Mouse (Mus musculus): ENCODE results near the gene Leo1. TPM values are rescaled to one million over a fixed set of nuclear protein-coding genes. Genes with fewer than 3 reads are reported as not detected.

Leo1 gene
- polyA plus RNA-seq, 1 experiment from 2014 or later: 34.9 TPM

DNA sequence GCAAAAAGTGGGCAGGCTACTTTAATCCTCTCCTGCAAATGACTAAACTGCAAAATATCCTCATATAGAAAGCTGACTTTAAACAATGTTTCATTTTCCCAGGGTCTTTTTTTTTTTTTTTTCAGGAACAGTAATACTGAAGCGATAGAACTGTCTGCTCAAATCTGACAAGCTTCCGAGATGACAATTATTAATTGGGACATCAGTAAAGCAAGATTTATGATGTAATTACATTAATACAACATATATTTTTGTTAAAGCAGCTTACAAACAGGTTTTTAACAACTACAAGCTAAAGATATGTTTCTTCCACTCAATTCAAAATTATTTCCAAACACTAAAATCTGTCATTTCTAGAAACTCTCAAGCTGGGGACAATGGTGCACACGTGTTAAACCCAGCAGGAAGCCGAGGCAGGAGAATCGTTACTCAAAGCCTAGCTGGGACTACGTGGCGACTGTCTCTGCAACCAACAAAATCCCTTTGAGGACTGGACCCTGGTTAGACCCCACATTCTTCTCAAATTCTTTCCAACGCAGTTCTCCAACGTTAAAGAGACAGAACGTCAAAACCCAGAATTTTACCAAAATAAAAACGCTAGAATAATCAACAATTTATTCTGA, 33.0 kb upstream of the Leo1 start:
- Histone ChIP-seq H3K9ac (ENCODE audit: low read length) (peak overlapping the region; percentile 91), H3K27ac (ENCODE audit: low read length) (peak overlapping the region; percentile 96)
- 4% methylated on average over 11 of the region's 11 CpGs for WGBS

DNA sequence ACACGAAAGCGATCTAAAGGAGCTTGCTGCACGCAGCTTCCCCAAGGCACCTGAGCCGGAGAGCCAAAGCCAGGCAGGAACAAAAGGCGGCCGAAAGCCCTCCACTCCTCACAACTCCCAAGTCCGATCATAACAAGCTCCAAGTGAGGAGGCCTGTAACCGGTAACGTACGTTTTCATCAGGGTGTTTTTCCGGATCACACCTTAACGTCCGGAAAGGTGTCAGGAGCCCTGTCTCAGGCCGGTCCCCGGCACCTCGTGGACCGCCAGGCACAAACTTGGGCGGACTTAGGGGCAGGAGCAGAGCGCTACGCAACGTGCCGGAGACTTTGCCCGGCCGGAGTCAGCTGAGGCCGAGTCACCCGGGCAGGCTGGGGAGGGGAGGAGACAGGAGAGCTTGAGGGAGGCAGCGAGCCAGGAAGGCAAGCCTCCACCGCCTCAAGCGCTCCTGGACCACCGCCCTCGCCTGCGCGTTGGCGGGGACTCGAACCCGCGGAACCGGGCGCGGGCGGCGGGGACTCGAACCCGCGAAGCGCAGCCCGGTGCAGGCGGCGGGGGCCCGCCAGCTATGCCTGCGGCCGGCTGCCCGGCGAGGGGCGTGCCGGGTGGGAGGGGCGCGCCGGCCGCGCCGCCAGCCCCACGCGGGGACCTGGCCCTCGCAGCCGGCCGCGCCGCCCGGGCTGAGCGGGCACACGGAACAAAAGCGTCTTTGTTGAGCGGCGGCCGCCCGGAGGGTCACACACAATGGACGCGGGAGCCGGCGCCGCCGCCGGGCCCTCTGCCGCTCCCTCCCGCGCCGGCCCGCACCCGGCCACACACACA, 32.1 kb upstream of the Leo1 start:
- Histone ChIP-seq H3K27ac (ENCODE audit: low read length) (peak overlapping the region; percentile 96), H3K4me3 (replicated peaks; ENCODE audit: low read length) (peak overlapping the region; percentile 65), H3K4me2 (ENCODE audit: low read depth, low read length) (peak overlapping the region; percentile 88), H3K4me1 (ENCODE audit: control insufficient read depth, insufficient read depth, low read length) (peaks cover 26% of the 10 kb centered on the region), H3K27me3 (ENCODE audit: control insufficient read depth, insufficient read depth, low read length) (no peaks in the 10 kb centered on the region), H3K9ac (ENCODE audit: low read length) (peak overlapping the region; percentile 91), H3K9me3 (replicated peaks; ENCODE audit: control insufficient read depth, low read length) (no peaks in the 10 kb centered on the region), H3K36me3 (ENCODE audit: control insufficient read depth, insufficient read depth, low read length) (no peaks in the 10 kb centered on the region)
- WGBS: under 1% methylated on average over 85 of the region's 90 CpGs
- ATAC-seq (ENCODE audit: insufficient read depth, low FRiP score): peak; percentile 85

More for the DNA sequence above, 33.0 kb upstream of the Leo1 start:
- Histone ChIP-seq H3K4me1 (ENCODE audit: control insufficient read depth, insufficient read depth, low read length) (peaks cover 22% of the 10 kb centered on the region), H3K9me3 (replicated peaks; ENCODE audit: control insufficient read depth, low read length) (no peaks in the 10 kb centered on the region), H3K36me3 (ENCODE audit: control insufficient read depth, insufficient read depth, low read length) (no peaks in the 10 kb centered on the region), H3K27me3 (ENCODE audit: control insufficient read depth, insufficient read depth, low read length) (no peaks in the 10 kb centered on the region), H3K4me3 (replicated peaks; ENCODE audit: low read length) (peak overlapping the region; percentile 65), H3K4me2 (ENCODE audit: low read depth, low read length) (peak overlapping the region; percentile 88)
- no peak for ATAC-seq (ENCODE audit: insufficient read depth, low FRiP score)

DNA sequence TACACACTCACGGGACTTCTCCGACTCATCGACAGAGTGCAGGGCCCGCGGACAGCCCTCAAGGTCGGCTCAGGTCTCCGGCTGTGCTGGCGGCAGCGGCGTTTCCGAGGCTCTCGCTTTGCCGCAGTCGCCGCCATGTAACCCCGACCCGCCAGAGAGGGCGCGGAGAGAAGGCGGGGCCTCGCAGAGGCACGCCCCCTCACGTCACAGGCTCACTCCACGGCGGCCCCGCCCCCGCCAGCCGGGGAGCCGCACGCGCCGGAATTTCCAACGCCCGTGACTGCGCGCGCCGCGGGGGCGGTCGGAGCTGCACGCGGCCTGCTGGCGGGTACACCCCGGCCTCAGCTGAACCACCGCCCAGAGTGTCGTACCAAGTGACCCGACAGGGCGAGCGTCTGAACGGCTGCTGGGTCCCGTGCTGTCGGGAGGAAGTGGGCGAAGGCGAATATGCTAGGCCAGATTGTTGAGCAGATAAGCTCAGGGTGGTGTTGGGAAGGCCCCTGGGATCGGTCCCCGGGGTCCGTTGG, 31.4 kb upstream of the Leo1 start, which contains the start of gene Mapk6:
Gene Mapk6 (minus strand): TSS at position 154 of the 527 bp plus-strand sequence.
- H3K36me3 ChIP-seq (ENCODE audit: control insufficient read depth, insufficient read depth, low read length): no peaks in the 10 kb centered on the region
- ATAC-seq (ENCODE audit: insufficient read depth, low FRiP score): peak; percentile 93
- H3K9ac ChIP-seq (ENCODE audit: low read length): peak within 1 kb of the TSS; percentile 91
- no peaks in the 10 kb centered on the region for H3K27me3 ChIP-seq (ENCODE audit: control insufficient read depth, insufficient read depth, low read length)
- H3K9me3 ChIP-seq (replicated peaks; ENCODE audit: control insufficient read depth, low read length): no peaks in the 10 kb centered on the region
- WGBS: under 1% methylated on average over 58 of the region's 58 CpGs
- peak within 1 kb of the TSS; percentile 65 for H3K4me3 ChIP-seq (replicated peaks; ENCODE audit: low read length)
- peak within 1 kb of the TSS; percentile 94 for H3K4me2 ChIP-seq (ENCODE audit: low read depth, low read length)
- peak within 1 kb of the TSS; percentile 96 for H3K27ac ChIP-seq (ENCODE audit: low read length)
- peaks cover 26% of the 10 kb centered on the region for H3K4me1 ChIP-seq (ENCODE audit: control insufficient read depth, insufficient read depth, low read length)

DNA sequence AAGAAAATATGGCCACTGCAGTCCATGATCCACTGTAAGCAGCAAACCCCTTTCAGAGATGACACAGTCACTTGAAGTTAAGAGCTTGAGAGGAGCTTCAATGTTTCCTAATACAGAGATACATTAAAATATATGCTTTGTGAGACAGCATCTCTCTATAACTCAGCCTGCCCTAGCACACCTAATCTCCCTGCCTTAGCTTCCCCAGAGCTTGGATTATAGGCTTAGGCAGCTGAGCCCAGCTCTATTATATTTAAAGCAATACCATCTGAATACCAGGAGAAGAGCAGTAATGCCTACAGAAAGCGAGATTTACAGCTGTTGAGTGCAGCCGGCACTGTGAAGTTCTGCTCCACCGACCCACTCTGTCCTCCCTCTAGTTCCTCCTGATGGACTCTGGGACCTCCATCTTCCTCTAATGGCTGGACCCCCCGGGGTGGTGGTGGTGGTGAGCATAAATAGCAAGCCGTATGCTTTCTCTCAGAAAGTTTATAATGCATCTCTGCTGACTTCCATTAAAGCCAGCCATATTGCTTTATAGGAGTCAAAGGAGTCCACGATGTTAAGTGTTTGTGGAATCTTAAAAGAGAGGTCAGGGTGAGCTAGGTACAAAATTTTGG, 30.3 kb upstream of the Leo1 start:
- Histone ChIP-seq H3K27ac (ENCODE audit: low read length) (peak overlapping the region; percentile 96), H3K36me3 (ENCODE audit: control insufficient read depth, insufficient read depth, low read length) (no peaks in the 10 kb centered on the region), H3K4me2 (ENCODE audit: low read depth, low read length) (peak overlapping the region; percentile 94), H3K4me1 (ENCODE audit: control insufficient read depth, insufficient read depth, low read length) (peaks cover 21% of the 10 kb centered on the region), H3K9ac (ENCODE audit: low read length) (no peak overlapping the region), H3K4me3 (replicated peaks; ENCODE audit: low read length) (no peak overlapping the region), H3K27me3 (ENCODE audit: control insufficient read depth, insufficient read depth, low read length) (no peaks in the 10 kb centered on the region), H3K9me3 (replicated peaks; ENCODE audit: control insufficient read depth, low read length) (no peaks in the 10 kb centered on the region)
- 66% methylated on average over 6 of the region's 6 CpGs for WGBS
- ATAC-seq (ENCODE audit: insufficient read depth, low FRiP score): no peak

DNA sequence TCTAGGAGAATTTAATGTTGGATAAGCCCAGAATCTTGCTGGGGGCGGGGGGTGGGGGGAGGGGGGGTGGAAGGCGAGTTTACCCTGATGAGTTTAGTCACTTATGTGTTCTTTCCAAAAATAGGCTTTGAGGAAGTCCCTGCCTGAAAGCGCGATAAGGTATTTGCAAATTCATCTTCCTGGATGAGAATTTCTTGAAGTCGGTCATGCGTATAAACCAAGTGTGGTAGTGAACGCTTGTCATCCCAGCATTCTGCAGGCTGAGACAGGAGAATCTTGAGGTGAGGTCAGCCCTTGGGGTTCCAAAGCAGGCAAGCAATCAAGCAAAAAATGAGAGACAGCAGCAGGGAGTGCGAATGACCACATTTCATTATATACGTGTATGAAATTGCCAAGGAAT, 29.7 kb upstream of the Leo1 start:
- no peak overlapping the region for H3K4me3 ChIP-seq (replicated peaks; ENCODE audit: low read length)
- no peaks in the 10 kb centered on the region for H3K36me3 ChIP-seq (ENCODE audit: control insufficient read depth, insufficient read depth, low read length)
- H3K9ac ChIP-seq (ENCODE audit: low read length): no peak overlapping the region
- no peaks in the 10 kb centered on the region for H3K27me3 ChIP-seq (ENCODE audit: control insufficient read depth, insufficient read depth, low read length)
- H3K27ac ChIP-seq (ENCODE audit: low read length): no peak overlapping the region
- WGBS: 68% methylated on average over 9 of the region's 9 CpGs
- no peak for ATAC-seq (ENCODE audit: insufficient read depth, low FRiP score)
- H3K9me3 ChIP-seq (replicated peaks; ENCODE audit: control insufficient read depth, low read length): no peaks in the 10 kb centered on the region
- no peak overlapping the region for H3K4me2 ChIP-seq (ENCODE audit: low read depth, low read length)
- peaks cover 21% of the 10 kb centered on the region for H3K4me1 ChIP-seq (ENCODE audit: control insufficient read depth, insufficient read depth, low read length)

DNA sequence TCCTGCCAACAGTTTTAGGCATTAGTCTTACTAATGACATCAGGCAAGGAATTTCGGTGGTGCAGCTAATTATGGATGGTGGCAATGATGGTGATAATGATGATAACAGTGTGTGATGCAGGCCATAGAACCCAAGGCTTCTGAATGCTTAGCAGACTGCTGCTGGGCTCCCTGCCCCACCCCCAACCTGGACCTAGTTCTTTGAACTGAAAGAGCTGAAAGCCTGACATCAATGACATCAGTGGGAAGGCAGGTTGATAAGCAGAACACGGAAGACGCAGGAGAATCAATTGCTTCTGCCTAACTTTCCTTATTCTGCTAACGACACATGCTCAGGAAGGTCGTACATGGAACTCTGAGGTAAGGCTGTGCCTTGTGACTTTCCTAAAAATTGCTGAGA, 28.1 kb upstream of the Leo1 start:
- no peaks in the 10 kb centered on the region for H3K27me3 ChIP-seq (ENCODE audit: control insufficient read depth, insufficient read depth, low read length)
- ATAC-seq (ENCODE audit: insufficient read depth, low FRiP score): no peak
- no peaks in the 10 kb centered on the region for H3K36me3 ChIP-seq (ENCODE audit: control insufficient read depth, insufficient read depth, low read length)
- H3K27ac ChIP-seq (ENCODE audit: low read length): no peak overlapping the region
- WGBS: 55% methylated on average over 5 of the region's 5 CpGs
- H3K4me3 ChIP-seq (replicated peaks; ENCODE audit: low read length): no peak overlapping the region
- H3K4me1 ChIP-seq (ENCODE audit: control insufficient read depth, insufficient read depth, low read length): peaks cover 15% of the 10 kb centered on the region
- no peak overlapping the region for H3K9ac ChIP-seq (ENCODE audit: low read length)
- no peaks in the 10 kb centered on the region for H3K9me3 ChIP-seq (replicated peaks; ENCODE audit: control insufficient read depth, low read length)
- no peak overlapping the region for H3K4me2 ChIP-seq (ENCODE audit: low read depth, low read length)

DNA sequence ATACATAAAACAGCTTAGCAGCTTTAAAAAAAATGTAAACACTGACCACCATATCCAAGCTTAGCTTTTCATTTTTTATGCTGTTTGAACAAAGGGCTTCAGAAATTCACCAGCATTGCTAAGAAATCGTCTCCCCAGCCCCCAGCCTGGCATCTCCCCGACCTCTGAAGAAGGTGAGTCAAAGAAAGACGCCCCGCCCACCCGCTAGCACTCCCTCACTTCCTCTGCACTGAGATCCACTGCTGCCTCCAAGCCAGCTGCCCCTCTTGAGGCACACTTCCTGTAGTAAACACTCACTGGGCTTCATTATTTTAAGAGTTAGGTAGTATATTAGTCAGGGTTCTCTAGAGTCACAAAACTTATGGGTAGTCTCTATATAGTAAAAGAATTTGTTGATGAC, 27.1 kb upstream of the Leo1 start:
- H3K9ac ChIP-seq (ENCODE audit: low read length): no peak overlapping the region
- H3K4me2 ChIP-seq (ENCODE audit: low read depth, low read length): no peak overlapping the region
- H3K4me3 ChIP-seq (replicated peaks; ENCODE audit: low read length): no peak overlapping the region
- no peaks in the 10 kb centered on the region for H3K9me3 ChIP-seq (replicated peaks; ENCODE audit: control insufficient read depth, low read length)
- H3K4me1 ChIP-seq (ENCODE audit: control insufficient read depth, insufficient read depth, low read length): peaks cover 13% of the 10 kb centered on the region
- WGBS: 22% methylated on average over 5 of the region's 5 CpGs
- H3K27ac ChIP-seq (ENCODE audit: low read length): no peak overlapping the region
- H3K36me3 ChIP-seq (ENCODE audit: control insufficient read depth, insufficient read depth, low read length): no peaks in the 10 kb centered on the region
- ATAC-seq (ENCODE audit: insufficient read depth, low FRiP score): no peak
- H3K27me3 ChIP-seq (ENCODE audit: control insufficient read depth, insufficient read depth, low read length): no peaks in the 10 kb centered on the region

DNA sequence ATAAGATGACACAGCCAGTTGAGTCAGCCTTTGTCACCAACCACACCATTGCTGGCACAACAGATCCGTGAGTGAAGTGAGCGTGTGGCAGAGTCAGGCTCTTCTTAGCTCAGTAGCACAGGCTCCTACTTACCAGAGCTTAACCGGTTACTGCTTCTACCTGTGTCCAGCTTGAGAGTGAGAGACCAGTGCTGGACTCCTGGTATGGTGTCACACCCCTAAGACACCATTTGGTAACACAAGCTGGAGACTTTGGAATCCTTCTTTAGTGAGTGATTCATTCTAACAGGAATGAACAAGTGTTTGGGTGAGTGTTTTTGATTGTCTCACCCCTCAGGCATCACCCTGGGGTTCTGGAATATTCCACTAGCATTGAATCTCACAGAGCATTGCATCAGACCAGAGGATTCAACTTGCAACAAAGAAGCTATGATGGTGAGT, 19.1 kb upstream of the Leo1 start:
- H3K27me3 ChIP-seq (ENCODE audit: control insufficient read depth, insufficient read depth, low read length): no peaks in the 10 kb centered on the region
- ATAC-seq (ENCODE audit: insufficient read depth, low FRiP score): no peak
- H3K4me1 ChIP-seq (ENCODE audit: control insufficient read depth, insufficient read depth, low read length): no peaks in the 10 kb centered on the region
- H3K4me2 ChIP-seq (ENCODE audit: low read depth, low read length): no peak overlapping the region
- WGBS: 89% methylated on average over 3 of the region's 3 CpGs
- H3K9me3 ChIP-seq (replicated peaks; ENCODE audit: control insufficient read depth, low read length): no peaks in the 10 kb centered on the region
- H3K27ac ChIP-seq (ENCODE audit: low read length): no peak overlapping the region
- H3K9ac ChIP-seq (ENCODE audit: low read length): no peak overlapping the region
- H3K36me3 ChIP-seq (ENCODE audit: control insufficient read depth, insufficient read depth, low read length): no peaks in the 10 kb centered on the region
- H3K4me3 ChIP-seq (replicated peaks; ENCODE audit: low read length): no peak overlapping the region

DNA sequence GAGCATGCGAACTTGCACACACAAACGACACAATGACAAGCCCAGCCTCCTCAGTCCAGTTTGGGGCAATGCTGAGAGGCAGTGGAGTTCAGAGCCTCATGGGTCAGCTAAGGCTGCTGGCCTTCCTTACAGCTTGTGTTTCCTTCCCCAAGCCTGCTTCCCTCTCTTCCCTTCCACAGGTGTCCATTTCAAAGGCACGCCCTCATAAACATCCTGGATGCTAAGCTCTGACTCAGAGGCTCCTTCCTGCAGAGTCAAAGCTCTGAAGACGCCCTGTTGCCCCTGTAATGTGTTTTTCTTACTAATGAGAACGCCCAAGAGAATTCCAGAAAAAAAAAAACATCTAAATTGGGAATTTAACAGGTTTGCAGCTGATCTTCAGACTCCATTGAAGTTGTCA, 17.6 kb upstream of the Leo1 start:
- H3K27me3 ChIP-seq (ENCODE audit: control insufficient read depth, insufficient read depth, low read length): no peaks in the 10 kb centered on the region
- H3K9me3 ChIP-seq (replicated peaks; ENCODE audit: control insufficient read depth, low read length): no peaks in the 10 kb centered on the region
- ATAC-seq (ENCODE audit: insufficient read depth, low FRiP score): no peak
- H3K4me2 ChIP-seq (ENCODE audit: low read depth, low read length): no peak overlapping the region
- H3K9ac ChIP-seq (ENCODE audit: low read length): no peak overlapping the region
- H3K27ac ChIP-seq (ENCODE audit: low read length): no peak overlapping the region
- no peaks in the 10 kb centered on the region for H3K4me1 ChIP-seq (ENCODE audit: control insufficient read depth, insufficient read depth, low read length)
- H3K4me3 ChIP-seq (replicated peaks; ENCODE audit: low read length): no peak overlapping the region
- WGBS: 55% methylated on average over 5 of the region's 5 CpGs
- H3K36me3 ChIP-seq (ENCODE audit: control insufficient read depth, insufficient read depth, low read length): no peaks in the 10 kb centered on the region

All from stomach, embryonic 16.5 days (tissue).